Mouse (Mus musculus) NIH3T3 (cell line): ENCODE measurements around the gene Ern1.

Source experiments
- DNase-seq: peaks from one replicate; pipeline ENCODE4 v3.0.0-alpha.2; 2012; ENCODE audit warnings: low read depth

Ern1 gene

DNA sequence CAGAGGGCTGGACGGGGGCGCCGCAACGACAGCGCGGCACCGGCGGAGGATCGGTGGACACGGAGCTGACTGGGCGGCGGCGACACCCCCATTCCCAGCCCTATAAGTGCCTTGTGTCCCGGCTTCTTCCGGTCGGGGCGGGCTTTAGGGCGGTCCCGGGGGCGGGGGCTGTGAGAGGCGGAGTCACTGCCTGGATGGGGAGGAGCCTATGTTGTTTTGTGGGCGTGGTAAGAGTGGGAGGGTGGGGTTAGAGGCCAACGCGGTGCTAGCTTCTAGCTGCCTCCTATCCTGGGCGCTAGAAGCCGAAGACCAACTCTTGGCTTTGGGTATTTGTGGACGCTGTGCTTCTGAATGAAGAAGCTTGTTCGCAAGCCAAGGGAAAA is at the start of gene Ern1:
Gene Ern1 (minus strand): TSS at position 120 of the 383 bp plus-strand sequence.
- DNase-seq, result peak; percentile 92

DNA sequence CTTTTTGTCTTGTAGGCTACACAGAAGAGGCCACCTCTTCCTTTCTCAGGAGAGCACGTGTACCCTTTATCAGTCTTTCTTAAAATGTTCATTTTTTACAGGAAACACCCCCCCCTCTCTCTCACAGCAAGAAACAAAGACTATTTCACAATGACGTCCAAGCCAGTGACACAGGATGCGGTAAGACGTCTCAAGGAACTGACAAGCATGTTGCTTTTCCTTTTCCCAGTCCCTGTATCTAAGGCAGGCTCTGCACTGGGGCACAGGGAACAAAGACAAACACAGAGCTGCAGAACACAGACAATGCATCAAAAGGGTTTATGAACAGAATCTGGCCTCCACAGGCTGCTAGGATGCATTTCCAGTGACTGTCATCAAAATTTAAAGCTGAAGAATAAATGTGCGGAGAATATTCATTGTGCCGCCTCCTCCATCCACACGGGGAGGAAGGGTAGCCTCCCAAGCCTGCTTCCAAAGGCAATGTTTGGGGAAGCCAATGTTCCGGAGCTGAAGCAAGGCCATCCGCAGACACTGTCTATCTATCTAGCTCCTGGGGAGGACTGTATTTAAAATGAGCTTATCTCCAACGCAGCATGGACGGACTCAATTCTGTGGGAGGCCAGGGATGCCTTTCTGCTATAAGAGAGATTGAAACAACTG is 48.7 kb upstream of the Ern1 start:
- DNase-seq, result no peak

DNA sequence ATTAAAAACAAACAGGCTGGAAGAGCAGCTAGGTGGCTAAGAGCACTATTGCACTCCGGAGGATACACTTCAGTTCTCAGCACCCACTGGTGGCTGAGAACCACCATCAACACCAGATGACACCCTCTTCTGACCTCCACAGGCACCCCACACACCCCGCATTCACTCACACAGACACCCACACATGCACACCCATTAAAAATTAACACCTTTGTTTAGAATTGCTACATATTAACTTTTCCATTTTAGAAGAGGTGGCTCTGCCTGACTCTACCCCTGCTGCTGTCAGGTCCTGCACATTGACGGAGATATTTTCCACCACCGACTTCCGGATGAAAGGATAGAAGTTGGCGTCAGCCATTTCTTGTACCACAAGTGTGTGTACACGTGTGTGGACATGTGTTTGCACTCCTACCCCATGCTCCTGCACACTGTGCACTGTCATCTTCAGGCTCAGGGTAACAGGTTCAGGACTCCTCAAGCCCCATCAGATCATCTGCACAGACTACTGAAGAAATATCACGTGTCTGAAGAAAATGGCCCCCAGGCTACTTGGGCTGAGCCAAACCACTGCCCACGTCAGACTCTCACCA is 48.1 kb upstream of the Ern1 start:
- no peak for DNase-seq

DNA sequence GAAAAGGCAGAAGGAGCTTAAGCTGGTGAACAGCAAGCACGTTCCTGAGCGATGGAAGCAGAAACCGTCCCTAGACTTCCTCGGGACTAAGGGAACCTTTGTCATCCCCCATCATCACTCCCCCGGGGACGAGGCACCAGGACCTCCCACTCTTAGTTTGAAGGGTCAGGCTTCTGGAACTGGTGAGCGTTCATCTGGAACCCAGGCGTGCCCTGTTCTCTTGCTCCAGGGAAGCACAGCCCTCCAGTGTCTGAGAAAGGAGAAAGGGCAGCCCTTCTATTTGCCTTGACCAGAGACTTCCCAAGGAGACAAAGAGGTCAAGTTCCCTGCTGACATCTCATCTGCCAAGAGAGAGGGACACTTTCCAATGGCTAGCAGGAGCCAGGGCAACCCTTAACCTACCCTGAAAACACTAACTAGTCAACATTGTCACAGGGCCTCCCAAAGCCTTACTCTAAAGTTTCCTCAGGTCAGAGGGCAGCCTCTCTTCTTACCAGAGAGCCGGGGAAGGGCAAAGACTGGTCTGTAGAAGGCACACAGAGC is 44.7 kb upstream of the Ern1 start:
- no peak for DNase-seq

DNA sequence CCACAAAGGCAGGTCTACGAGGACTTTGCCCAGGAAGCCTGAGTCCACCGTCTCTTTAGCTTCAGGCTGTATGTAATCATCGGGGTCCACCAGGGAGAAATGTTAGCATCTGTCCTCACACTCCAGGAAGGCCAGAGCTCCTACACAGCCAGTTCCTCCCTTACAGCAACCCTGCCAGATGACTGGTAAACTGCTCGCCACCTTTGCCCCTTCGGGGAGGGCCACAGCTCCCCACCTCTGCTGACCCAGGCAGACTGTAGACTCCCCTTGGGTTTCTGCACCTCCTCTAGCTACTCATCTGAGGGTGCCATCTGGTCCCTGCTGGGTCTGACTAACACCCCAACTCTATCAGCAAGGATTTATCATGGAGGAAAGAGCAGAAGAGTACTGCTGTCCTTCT is 42.1 kb upstream of the Ern1 start:
- DNase-seq, result no peak

DNA sequence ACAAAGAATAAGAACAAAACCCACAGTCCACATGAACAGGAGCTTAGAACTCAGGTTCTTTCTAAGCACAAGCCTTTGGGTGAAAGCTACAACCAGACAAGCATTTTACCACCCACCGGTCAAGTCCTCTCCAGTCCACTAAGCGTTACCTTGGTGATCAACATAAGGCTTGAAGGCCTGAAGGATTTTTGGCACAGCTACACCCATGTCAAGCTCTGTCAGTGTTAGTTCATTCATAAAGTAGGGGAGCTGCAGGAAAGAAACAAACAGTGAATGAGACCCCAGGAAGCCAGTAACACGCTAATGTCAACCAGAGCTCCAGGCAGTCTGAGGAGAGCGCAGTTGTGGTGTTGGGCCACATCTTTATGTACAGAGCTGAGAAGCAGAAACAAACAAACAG is 41.5 kb upstream of the Ern1 start:
- DNase-seq, result no peak

DNA sequence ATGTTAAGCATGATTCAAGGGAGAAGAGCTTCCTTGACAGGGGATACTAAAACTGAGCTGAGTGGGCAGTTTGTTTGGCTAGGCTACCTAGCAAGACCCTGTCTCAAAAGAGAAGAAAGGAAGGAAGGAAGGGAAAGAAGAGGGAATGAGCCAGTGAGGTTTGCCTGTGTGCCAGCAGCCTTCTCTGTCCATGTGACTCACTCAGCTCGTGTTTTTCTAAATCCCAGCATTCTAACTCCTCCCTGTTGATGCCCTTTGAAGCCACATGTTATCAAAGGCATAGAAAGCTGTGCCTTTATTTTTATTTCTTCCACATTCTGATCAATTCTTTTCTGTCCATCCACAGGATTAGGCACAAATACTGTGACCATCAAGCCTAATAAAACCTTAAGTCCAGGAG is 40.3 kb upstream of the Ern1 start:
- DNase-seq, result peak; percentile 67

DNA sequence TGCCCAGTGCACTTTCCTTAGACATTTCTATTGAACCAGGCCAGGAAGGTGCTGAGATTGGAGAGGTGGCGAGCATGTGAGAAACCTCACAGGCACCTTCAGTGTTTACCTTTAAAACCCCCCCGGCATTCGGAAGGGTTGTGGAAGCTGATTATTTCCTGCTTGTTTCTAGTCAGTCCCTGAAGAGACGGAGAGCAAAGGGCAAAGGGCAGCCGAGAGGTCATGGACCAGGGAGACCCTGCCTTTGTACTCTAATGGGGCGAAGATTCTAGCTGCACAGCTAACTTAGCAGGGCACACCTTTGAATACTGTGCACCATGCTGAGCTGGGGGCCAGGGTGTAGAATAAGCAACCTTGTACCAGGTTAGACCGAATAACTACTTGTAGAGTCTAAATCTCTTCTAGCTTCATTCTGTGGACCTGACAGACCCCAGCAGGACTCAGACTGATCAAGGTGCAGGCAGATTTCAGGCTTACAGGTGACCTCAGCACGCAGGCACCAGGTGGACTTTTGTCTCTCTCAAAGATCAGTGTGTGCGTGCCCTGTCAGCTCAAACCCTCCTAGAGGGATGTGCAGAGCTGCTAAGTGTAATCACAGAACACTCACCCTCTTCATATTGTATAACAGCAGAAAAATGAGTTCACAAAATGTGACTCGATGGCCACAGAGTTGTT is 39.6 kb upstream of the Ern1 start:
- DNase-seq, result no peak

DNA sequence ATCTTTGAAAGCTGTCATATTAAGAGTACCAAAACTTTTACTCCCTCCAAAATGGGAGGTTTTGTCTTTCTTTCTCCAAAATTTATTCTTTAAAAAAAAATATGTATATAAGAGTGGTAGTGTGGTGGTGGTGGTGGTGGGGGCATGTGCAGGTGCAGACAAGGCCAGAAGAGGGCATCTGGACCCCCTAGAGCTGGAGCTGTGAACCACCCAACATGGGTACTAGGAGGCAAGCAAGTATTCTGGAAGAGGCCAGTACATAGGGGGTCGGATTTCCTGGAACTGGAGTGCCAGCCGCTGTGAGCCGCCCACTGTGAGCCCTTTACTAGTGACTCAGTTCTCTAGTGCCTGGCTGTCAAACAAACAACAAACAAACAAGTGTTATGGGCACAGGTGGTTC is 34.9 kb upstream of the Ern1 start:
- no peak for DNase-seq

DNA sequence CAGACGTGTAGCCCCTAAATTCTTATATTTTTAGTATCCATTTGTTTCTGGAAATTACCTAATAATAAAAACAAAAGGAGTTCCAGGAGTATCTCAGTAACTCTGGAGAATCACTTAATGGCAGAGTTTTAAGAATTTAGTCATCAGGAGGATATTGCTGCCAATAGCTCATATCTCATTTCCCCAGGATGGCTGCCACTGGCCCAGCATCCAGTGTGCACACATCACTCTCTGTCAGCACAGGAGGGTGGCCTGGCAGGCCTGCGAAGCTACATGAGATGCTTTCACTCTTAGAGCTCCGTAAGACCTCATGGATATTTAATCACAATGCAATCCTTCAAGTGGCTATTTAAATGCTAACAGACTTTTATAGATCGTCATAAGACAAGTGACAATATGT is 34.0 kb upstream of the Ern1 start:
- DNase-seq, result peak; percentile 81

DNA sequence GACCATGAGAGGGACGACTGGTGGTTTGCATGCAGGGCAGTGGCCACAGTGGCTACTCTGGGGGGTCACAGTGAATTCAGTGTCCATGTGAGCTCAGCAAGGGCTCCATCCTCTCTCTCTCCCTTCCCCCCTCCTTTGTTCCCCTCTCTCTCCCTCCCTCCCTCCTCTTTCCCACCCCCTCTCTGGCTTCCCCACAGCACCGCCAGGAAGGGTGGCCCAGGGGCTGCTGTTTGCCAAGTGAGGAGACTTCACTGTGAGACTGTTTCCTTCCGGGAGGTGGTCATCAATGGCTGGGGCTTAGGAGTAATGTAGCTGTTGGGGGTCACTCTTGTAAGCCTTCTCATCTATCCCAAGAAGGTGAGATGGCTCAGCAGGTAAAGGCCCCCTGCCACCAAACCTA is 32.8 kb upstream of the Ern1 start:
- DNase-seq, result no peak

DNA sequence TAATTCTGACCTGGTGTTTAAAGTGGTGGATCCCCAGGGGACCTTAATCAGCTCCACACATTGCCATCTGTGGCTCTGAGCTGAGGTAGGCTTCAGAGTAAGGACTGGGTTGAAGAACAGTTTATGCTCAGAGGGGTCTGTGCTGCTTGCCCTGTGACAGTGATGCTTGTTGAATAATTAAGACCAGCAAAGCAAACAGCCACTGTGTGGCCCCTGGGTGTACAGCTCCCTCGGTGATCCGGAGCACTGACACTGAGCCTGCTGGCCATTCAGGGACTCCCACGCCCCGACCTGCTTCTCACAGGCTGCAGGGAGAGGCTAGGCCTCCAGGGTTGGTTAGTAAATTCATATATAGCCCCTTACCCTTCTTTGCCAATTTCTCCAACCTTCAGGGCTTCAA is 31.9 kb upstream of the Ern1 start:
- no peak for DNase-seq

DNA sequence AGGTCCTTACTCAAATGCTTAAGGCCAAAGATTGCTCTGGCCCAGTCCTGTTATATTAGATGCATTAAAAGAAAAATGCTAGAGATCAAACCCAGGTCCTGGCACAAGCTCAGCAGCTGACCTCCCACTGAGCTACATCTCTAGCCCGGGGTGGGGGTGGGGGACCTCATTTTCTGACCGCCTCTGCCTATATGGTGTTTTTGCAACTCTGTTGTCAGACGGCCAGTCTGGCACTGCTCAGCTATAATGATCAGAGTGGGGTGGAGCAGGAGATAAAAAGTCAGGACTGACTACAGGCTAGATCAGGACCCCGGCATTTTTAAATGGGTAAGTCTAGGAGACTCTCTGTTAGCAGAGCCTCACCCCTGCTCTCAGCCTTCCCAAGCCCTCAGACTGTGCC is 30.7 kb upstream of the Ern1 start:
- DNase-seq, result peak; percentile 66

DNA sequence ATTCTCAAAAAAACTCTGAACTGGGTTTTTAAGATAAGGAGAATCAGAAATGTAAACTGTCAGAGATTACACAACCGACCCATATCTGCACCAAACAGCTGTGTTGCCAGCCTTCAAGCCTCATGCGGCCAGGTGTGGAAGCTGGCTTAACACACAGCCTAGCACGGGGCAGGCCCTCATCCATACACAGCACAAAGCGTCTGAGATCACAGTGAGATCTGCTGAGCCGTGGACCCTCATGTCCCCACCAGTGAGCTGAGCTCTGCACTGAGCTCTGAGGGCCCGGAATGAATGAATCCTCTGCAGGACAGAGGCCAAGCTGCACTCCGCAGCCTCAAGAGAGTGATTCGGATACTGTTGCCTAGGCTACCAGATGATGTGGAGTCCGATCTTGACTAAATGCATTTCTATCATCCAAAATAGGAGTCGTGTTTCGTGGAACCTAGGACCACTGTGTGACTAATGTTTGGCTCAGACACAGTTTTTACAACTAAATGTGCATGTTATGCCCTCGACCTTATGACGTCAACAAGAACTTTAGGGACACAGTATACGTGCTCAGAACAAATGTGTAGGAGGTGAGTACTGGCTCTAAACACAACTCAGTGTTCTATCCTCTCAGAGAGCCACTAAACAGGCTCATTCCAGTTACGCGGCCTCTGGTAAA is 27.6 kb upstream of the Ern1 start:
- peak; percentile 72 for DNase-seq

DNA sequence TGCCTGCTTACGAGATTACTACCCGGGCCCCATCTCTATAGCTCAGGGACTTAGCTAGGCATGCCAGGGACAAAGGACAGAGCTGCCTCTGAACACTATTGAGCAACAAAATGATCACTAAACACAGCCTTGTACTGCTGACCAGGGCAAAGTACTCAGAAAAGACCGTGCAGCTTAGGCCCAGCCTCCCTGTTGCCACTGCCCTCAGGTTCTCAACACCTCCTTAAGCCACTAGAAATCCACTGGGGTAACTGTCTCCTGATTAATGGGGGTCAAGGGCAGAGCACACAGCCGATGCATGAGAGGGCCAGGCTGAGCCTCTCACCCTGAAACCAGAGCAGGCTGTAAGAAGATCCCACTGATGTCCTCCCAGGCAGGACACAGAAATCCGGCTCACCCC is 26.8 kb upstream of the Ern1 start:
- no peak for DNase-seq

DNA sequence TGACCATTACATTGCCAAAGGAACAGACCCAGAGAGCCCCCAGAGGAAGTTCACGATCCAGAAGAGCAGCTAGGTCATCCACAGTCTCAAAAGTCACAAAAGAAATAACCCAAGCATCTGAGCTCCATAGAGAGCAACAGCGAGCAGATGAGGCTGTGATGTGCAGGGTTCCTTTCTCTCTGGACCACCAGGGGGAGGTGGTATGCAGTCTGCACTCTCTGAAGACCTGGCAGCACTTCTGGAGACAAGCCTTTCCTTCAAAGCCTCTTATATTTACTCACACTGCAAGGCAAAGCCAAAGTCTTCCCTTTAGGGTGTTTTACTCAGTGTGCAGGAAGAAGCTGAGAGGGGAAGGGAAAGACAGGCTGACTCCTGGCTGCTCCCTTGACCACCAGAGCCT is 25.5 kb upstream of the Ern1 start:
- peak; percentile 85 for DNase-seq

DNA sequence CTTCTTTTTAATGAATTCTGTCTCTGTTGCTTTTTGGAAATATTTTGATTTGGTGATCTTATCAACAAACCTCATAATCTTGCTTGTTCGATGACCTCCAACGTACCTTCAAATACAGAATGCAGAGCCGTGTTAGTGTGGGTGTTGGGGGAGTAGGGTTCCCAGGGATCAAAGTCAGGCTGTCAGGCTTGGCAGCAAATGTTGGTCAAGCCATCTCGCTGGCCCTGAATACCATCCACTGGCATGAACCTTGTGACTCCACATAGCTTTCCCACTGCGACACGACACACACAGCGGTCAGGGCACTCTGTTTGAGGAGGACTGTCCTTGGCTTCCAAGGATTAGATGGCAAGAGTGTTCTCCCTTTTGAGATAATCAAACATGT is 24.3 kb upstream of the Ern1 start:
- DNase-seq, result no peak

DNA sequence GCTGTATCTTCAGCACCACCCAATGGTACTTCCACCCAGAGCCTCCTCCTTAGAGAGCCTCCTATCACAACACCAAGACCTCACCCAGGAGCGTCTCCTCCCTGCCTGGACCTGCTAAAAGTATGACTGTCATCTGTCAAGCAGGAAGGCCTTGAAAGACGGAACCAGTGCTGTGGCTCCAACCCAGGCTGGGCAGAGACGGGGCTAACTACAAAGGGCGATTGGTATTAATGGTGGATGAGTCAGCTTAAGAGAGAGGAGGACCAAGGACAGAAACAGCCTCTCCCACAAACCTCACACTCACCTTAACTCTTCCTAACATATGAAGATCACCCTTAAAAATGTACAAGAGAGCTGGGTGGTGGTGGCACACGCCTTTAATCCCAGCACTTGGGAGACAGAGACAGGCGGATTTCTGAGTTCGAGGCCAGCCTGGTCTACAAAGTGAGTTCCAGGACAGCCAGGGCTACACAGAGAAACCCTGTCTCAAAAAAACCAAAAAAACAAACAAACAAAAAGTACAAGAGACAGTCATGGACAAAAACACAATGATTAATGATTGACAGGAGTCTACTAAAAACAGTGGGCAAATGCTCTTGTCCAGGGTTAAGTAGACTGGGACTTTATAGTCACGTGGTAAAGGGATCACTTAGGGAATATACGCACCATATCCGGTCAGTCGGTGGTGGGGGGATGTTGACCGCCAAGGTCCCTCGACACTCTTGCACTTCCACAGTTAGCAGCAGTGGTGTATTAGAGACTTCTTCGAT is 23.8 kb upstream of the Ern1 start:
- no peak for DNase-seq

DNA sequence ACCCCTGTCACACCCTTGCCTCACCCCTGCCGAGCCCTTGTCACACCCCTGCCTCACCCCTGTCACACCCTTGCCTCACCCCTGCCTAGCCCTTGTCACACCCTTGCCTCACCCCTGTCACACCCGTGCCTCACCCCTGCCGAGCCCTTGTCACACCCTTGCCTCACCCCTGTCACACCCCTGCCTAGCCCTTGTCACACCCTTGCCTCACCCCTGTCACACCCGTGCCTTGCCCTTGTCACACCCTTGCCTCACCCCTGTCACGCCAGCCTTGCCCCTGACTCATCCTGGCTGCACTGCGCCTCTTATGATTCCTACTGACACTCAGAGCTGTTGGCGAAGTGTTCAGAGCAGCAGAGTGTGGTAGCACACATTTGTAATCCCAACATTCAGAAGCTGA is 20.0 kb upstream of the Ern1 start:
- DNase-seq, result no peak

DNA sequence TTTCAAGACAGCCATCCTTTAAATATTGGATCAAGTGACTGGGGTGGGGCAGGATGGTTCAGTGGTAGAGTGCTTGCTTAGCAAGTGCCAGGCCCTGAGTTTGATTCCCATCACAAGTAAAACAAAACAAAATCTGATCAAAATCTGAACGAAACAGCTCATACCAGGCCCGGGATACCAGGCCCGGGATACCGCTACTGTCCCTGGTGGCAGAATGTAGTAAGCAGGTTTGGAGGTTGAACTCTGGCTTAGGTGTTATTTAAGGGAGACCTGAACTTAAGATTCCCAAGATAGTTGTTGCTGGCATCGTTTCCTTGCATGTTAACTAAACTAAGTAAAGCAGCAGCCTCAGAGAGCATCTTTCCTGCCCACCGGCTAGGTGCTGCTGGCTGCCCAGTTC is 18.6 kb upstream of the Ern1 start:
- DNase-seq, result no peak

DNA sequence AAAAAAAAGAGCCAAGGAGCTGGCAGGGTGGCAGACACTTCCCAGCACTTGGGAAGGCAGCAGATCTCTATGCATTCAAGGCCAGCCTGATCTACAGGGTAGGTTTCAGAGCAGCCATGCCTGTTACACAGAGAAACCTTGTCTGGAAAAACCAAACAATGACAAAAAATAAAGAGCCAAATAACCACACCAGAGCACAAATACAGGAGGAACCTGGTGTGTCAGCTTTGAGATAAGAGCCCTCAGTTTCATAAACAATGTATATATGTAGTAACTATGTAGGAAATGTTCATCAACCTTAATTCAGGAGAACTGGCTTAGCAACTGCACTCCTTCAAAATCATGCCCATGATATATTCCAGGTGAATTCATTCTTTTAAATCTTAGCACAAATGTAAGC is 16.5 kb upstream of the Ern1 start:
- no peak for DNase-seq

DNA sequence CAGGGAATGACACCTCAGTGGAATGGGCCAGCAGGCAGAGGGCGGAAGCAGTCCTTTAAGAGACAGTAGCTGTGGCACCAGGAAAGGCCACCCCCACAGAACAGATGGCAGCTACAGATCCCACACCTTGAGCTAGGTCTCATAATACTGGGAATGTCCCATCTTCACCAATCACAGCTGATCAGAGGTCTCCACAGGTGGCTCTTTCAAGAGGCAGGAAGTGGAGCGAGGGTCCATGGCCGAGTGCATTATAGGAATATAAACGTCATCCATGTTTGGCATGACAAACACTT is 15.7 kb upstream of the Ern1 start:
- DNase-seq, result no peak
